Mouse (Mus musculus): ENCODE results near the gene Gm4553.
"Not testable (repeated sequence)": the region's sequence is repeated elsewhere in the genome, so short reads cannot be mapped to it uniquely, and the experiment has no call there.

Gm4553 gene

GRCm38 (mm10) chr7:142165639-142166038, at the start of gene Gm4553:
Gene Gm4553, minus strand, starts transcription at chr7:142165739.
- not testable (repeated sequence) for DNase-seq (ENCODE audit: low spot score)

GRCm38 (mm10) chr7:142212136-142212535, 46.6 kb upstream of the Gm4553 start:
- DNase-seq (ENCODE audit: low spot score): not testable (repeated sequence)

GRCm38 (mm10) chr7:142211559-142211958, 46.0 kb upstream of the Gm4553 start, which contains the start of gene Gm7579:
Gene Gm7579, plus strand, starts transcription at chr7:142211859.
- no peak for DNase-seq (ENCODE audit: low spot score)

- not testable (repeated sequence) for DNase-seq (ENCODE audit: low spot score)
Observed at GRCm38 (mm10) chr7:142206891-142207290, 41.4 kb upstream of the Gm4553 start.

- DNase-seq (ENCODE audit: low spot score): no peak
Observed at GRCm38 (mm10) chr7:142205488-142205887, 39.9 kb upstream of the Gm4553 start.

GRCm38 (mm10) chr7:142201064-142201463, 35.5 kb upstream of the Gm4553 start, which contains the start of gene Krtap5-3:
Gene Krtap5-3, plus strand, starts transcription at chr7:142201364.
- DNase-seq (ENCODE audit: low spot score): no peak

GRCm38 (mm10) chr7:142198748-142199147, 33.2 kb upstream of the Gm4553 start:
- DNase-seq (ENCODE audit: low spot score): no peak

GRCm38 (mm10) chr7:142190289-142190688, 24.8 kb upstream of the Gm4553 start, which contains the start of gene Gm10153:
Gene Gm10153, minus strand, starts transcription at chr7:142190389.
- no peak for DNase-seq (ENCODE audit: low spot score)

- DNase-seq (ENCODE audit: low spot score): no peak
Observed at GRCm38 (mm10) chr7:142188156-142188555, 22.6 kb upstream of the Gm4553 start.

- no peak for DNase-seq (ENCODE audit: low spot score)
Observed at GRCm38 (mm10) chr7:142181021-142181420, 15.5 kb upstream of the Gm4553 start.

- no peak for DNase-seq (ENCODE audit: low spot score)
Observed at GRCm38 (mm10) chr7:142178685-142179084, 13.1 kb upstream of the Gm4553 start.

- DNase-seq (ENCODE audit: low spot score): not testable (repeated sequence)
Observed at GRCm38 (mm10) chr7:142175905-142176304, 10.4 kb upstream of the Gm4553 start, which contains the start of gene Krtap5-2. Gene Krtap5-2, minus strand, starts transcription at chr7:142176005.

- no peak for DNase-seq (ENCODE audit: low spot score)
Observed at GRCm38 (mm10) chr7:142169836-142170235, 4.3 kb upstream of the Gm4553 start.

- DNase-seq (ENCODE audit: low spot score): no peak
Observed at GRCm38 (mm10) chr7:142159366-142159765, 6.2 kb downstream of the Gm4553 start.

GRCm38 (mm10) chr7:142157013-142157412, 8.5 kb downstream of the Gm4553 start, which contains the start of gene Gm29735:
Gene Gm29735, minus strand, starts transcription at chr7:142157113.
- DNase-seq (ENCODE audit: low spot score): not testable (repeated sequence)

- no peak for DNase-seq (ENCODE audit: low spot score)
Observed at GRCm38 (mm10) chr7:142155308-142155707, 10.2 kb downstream of the Gm4553 start.

GRCm38 (mm10) chr7:142152191-142152590, 13.3 kb downstream of the Gm4553 start:
- DNase-seq (ENCODE audit: low spot score): no peak

GRCm38 (mm10) chr7:142148633-142149032, 16.9 kb downstream of the Gm4553 start:
- DNase-seq (ENCODE audit: low spot score): no peak

GRCm38 (mm10) chr7:142146033-142146432, 19.5 kb downstream of the Gm4553 start:
- no peak for DNase-seq (ENCODE audit: low spot score)

- DNase-seq (ENCODE audit: low spot score): no peak
Observed at GRCm38 (mm10) chr7:142145413-142145940, 20.1 kb downstream of the Gm4553 start.

- DNase-seq (ENCODE audit: low spot score): no peak
Observed at GRCm38 (mm10) chr7:142144507-142144906, 21.0 kb downstream of the Gm4553 start, which contains the start of gene Gm45337. Gene Gm45337, minus strand, starts transcription at chr7:142144607.

GRCm38 (mm10) chr7:142143506-142144010, 22.0 kb downstream of the Gm4553 start:
- not testable (repeated sequence) for DNase-seq (ENCODE audit: low spot score)

GRCm38 (mm10) chr7:142140696-142141095, 24.8 kb downstream of the Gm4553 start:
- no peak for DNase-seq (ENCODE audit: low spot score)

GRCm38 (mm10) chr7:142135934-142136333, 29.6 kb downstream of the Gm4553 start, which contains the start of gene Gm39115:
Gene Gm39115, minus strand, starts transcription at chr7:142136034.
- DNase-seq (ENCODE audit: low spot score): not testable (repeated sequence)

Measured in spleen, adult 12 weeks (tissue).